Mouse (Mus musculus) thymus, postnatal 36 days (tissue): ENCODE measurements around the gene 4933402D24Rik.

Experiments used
- DNase-seq, 2 experiments: peaks; one replicate each; pipeline ENCODE4 v3.0.0; 2022; ENCODE audit warnings: mixed read lengths in 2 of 2

4933402D24Rik gene

GRCm38 (mm10) chr1:63769167-63769566 lies at the start of gene 4933402D24Rik:
Gene 4933402D24Rik, minus strand, starts transcription at chr1:63769267.
- no peak for DNase-seq

- DNase-seq: no peak
Observed at GRCm38 (mm10) chr1:63808584-63808983, 39.5 kb upstream of the 4933402D24Rik start.

- DNase-seq: no peak
Observed at GRCm38 (mm10) chr1:63805095-63805494, 36.0 kb upstream of the 4933402D24Rik start.

- DNase-seq: no peak
Observed at GRCm38 (mm10) chr1:63794326-63794725, 25.3 kb upstream of the 4933402D24Rik start.

GRCm38 (mm10) chr1:63776902-63777630 lies 8.0 kb upstream of the 4933402D24Rik start:
- no peak for DNase-seq

- no peak for DNase-seq
Observed at GRCm38 (mm10) chr1:63776396-63776795, 7.3 kb upstream of the 4933402D24Rik start.

- no peak for DNase-seq
Observed at GRCm38 (mm10) chr1:63770309-63770708, 1.2 kb upstream of the 4933402D24Rik start.

GRCm38 (mm10) chr1:63768112-63768511 lies 955 bp downstream of the 4933402D24Rik start:
- no peak for DNase-seq

- DNase-seq: no peak
Observed at GRCm38 (mm10) chr1:63764395-63764794, 4.7 kb downstream of the 4933402D24Rik start.

- DNase-seq: no peak
Observed at GRCm38 (mm10) chr1:63763881-63764386, 5.1 kb downstream of the 4933402D24Rik start.

- no peak for DNase-seq
Observed at GRCm38 (mm10) chr1:63763212-63763694, 5.8 kb downstream of the 4933402D24Rik start.

GRCm38 (mm10) chr1:63756005-63756404 lies 13.1 kb downstream of the 4933402D24Rik start:
- DNase-seq: no peak

GRCm38 (mm10) chr1:63730240-63730771 lies 38.8 kb downstream of the 4933402D24Rik start, which contains the start of the genes Mdh1b and Fastkd2:
Gene Mdh1b, minus strand, starts transcription at chr1:63730318.
Gene Fastkd2, plus strand, starts transcription at chr1:63730614.
- DNase-seq: peak; percentile 79

- DNase-seq: peak in 1 of 2 experiments; percentile 5
Observed at GRCm38 (mm10) chr1:63729796-63730195, 39.3 kb downstream of the 4933402D24Rik start.

GRCm38 (mm10) chr1:63720161-63720560 lies 48.9 kb downstream of the 4933402D24Rik start:
- DNase-seq: no peak

GRCm38 (mm10) chr1:63708876-63709275 lies 60.2 kb downstream of the 4933402D24Rik start:
- DNase-seq: no peak

GRCm38 (mm10) chr1:63705733-63706132 lies 63.3 kb downstream of the 4933402D24Rik start:
- DNase-seq: no peak
